Mouse (Mus musculus) myocyte (in vitro differentiated cells): ENCODE measurements around the gene Jaml.

ENCODE experiments used
- CEBPB ChIP-seq: IDR thresholded peaks from 2 replicates; pipeline ENCODE4 v1.6.1; 2011; ENCODE audit warnings: mild to moderate bottlenecking, moderate library complexity; ENCODE audit not compliant: poor library complexity, insufficient read depth, severe bottlenecking
- E2F4 ChIP-seq: IDR thresholded peaks from one replicate; pipeline ENCODE4 v1.6.1; 2011; ENCODE audit warnings: mild to moderate bottlenecking, control low read depth, moderate library complexity; ENCODE audit not compliant: insufficient read depth
- MAX ChIP-seq: IDR thresholded peaks from one replicate; pipeline ENCODE4 v1.6.1; 2011; ENCODE audit warnings: low read depth, mild to moderate bottlenecking, control low read depth
- MYOG ChIP-seq, 3 experiments: IDR thresholded peaks; one replicate each; pipeline ENCODE4 v1.6.1; 2011; ENCODE audit warnings: control low read depth in 2 of 3, low read depth in 2 of 3, mild to moderate bottlenecking in 2 of 3; ENCODE audit not compliant: insufficient read length in 2 of 3, control insufficient read depth in 1 of 3, insufficient read depth in 1 of 3
- POLR2A ChIP-seq: IDR thresholded peaks from one replicate; pipeline ENCODE4 v1.6.1; 2011; ENCODE audit warnings: low read depth, mild to moderate bottlenecking, control low read depth, moderate library complexity; ENCODE audit not compliant: insufficient read length
- POLR2AphosphoS2 ChIP-seq: IDR thresholded peaks from one replicate; pipeline ENCODE4 v1.6.1; 2011; ENCODE audit warnings: low read depth, control low read depth; ENCODE audit not compliant: insufficient read length
- REST ChIP-seq: IDR thresholded peaks from one replicate; pipeline ENCODE4 v1.6.1; 2011; ENCODE audit warnings: mild to moderate bottlenecking, control low read depth, moderate library complexity; ENCODE audit not compliant: insufficient read depth, insufficient read length
- SRF ChIP-seq: IDR thresholded peaks from one replicate; pipeline ENCODE4 v1.6.1; 2011; ENCODE audit warnings: low read depth; ENCODE audit not compliant: control insufficient read depth, insufficient read length
- TCF3 ChIP-seq: IDR thresholded peaks from one replicate; pipeline ENCODE4 v1.6.1; 2011; ENCODE audit warnings: low read depth, control low read depth; ENCODE audit not compliant: insufficient read length
- USF1 ChIP-seq: IDR thresholded peaks from one replicate; pipeline ENCODE4 v1.6.1; 2011; ENCODE audit warnings: low read depth, mild to moderate bottlenecking, control low read depth, moderate library complexity

- no peak for TF ChIP-seq USF1
- no peak for TF ChIP-seq MYOG (IDR thresholded peaks at IDR 0.05; ENCODE audit: control insufficient read depth in 1 of 3, insufficient read depth in 1 of 3, insufficient read length in 2 of 3, low read depth in 2 of 3)
- TF ChIP-seq E2F4: no peak
- TF ChIP-seq POLR2A: no peak
- no peak for TF ChIP-seq TCF3
- TF ChIP-seq SRF: no peak
- TF ChIP-seq MAX: no peak
- no peak for TF ChIP-seq REST
- no peak for TF ChIP-seq CEBPB
- TF ChIP-seq POLR2AphosphoS2: no peak
These were observed 37.8 kb downstream of the Jaml start for GRCm38 (mm10) chr9:45116819-45117218.
